Mouse (Mus musculus) left cerebral cortex, adult 9 months (tissue): ENCODE data around the gene Odf2.
A peak's percentile ranks its signal among the peaks of the same experiment; 100 is the strongest.
"Not testable (repeated sequence)": the region's sequence is repeated elsewhere in the genome, so short reads cannot be mapped to it uniquely, and the experiment has no call there.

Experiments
- DNase-seq, 2 experiments: peaks; one replicate each; pipeline ENCODE4 v3.0.0; 2022; ENCODE audit warnings: low spot score in 2 of 2

The Odf2 gene

DNA sequence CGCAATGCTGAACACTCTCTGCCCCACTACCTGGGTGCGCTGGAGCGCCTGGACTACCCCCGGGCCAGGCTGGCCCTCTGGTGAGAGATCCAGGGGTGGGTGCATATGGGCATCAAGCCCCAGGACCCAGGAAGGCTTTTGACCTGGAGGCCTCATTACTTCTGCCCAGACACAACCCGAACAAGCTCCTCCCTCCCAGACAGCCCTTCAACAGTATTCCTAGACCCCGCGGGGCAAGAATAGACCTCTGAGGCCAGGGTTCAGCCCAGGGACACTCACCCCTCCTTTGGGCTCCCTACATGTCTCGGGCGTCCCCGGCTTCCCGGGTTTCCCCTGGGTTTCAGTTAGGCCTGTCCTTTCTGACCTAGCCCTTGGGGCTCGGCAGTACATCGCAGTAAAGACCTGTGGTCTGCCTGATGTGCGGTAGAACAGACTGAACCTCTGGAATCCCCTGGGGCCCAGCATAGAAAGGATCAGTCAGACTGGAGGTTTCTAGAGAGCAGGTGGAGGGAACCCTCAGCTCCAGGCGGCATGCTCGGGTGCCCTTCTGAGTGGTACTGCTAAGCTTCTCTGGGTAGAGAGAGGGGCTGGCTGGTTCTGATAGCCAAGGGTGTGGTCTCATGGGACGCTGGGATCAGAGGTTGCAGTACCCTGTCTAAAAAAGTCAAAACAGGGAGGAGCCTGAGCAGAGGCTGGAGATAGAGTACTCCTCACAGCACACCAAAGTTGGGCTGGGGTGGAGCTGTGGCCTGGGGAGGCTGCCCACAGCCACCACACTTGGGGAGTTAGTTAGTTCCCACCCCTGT, 19.2 kb upstream of the Odf2 start:
- no peak for DNase-seq

DNA sequence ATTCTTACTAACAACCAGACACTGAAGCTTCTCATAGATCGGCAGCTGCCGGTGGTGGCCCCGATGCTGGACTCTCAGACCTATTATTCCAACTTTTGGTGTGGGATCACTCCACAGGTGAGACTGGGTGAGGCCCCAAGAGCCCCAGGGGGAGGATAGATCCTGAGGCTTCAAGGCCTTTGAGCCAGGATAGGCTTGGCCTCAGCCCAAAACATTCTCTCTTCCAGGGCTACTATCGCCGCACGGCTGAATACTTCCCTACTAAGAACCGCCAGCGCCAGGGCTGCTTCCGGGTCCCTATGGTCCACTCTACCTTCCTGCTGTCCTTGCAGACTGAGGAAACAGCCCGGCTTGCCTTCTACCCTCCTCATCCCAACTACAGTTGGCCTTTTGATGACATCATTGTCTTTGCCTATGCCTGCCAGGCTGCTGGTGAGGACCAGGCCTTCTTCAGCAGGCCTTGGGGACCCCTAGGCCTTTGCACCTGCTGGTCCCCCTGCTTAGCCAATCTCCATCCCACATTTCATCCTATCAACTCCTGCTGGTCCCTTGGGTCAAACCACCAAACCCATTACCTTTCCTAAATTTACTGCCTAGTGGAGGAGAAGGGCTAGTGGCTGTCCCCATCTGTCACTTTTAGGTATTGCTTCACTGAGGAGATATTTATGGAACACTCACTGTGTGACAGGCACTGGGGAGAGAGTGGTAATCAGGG, 16.3 kb upstream of the Odf2 start:
- DNase-seq: no peak

- no peak for DNase-seq
Measured at GRCm38 (mm10) chr2:29873801-29874200, 15.2 kb upstream of the Odf2 start.

GRCm38 (mm10) chr2:29878061-29878460, 11.0 kb upstream of the Odf2 start:
- no peak for DNase-seq

DNA sequence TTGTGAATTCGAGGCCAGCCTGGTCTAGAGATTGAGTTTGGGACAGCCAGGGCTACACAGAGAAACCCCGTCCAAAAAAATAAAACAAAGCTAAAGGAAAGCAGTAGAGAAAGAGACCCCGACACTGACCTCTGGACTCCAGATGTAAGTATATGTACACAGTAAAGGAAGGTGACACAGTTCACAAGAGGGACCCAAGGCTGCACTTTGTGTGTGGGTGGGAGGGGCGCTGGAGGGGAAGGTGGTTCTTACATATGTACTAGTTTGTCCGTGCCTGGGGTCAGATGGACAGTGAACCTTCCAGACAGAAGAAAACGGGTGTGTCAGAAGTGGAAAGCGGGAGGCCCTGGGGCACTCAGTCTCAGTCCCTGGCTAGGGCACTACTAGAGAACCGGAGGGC, 9.8 kb upstream of the Odf2 start:
- DNase-seq: no peak

GRCm38 (mm10) chr2:29879964-29880830, 8.8 kb upstream of the Odf2 start:
- DNase-seq: peak in 1 of 2 experiments; percentile 64

DNA sequence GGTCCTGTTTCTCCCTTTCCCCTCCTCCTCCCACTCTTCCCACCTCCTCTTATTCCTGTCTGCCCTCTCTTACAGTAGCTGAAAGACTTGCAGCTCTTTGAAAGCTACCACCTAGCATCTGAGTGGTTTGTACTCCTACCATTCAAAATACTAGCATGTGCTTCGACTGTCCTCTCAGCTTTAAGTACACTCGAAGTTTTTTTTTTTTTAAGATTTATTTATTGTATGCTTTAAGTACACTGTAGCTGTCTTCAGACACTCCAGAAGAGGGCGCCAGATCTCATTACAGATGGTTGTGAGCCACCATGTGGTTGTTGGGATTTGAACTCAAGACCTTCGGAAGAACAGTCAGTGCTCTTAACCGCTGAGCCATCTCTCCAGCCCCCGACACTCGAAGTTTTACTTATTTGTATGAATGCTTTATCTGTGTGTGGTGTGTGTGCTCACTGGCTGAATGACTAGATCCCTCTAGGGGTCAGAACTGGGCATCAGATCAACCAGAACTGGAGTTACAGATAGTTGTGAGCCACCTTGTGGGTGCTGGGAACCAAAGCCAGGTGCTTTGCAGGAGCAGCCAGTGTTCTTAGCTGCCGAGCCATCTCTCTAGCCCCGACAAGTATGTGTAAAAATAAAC, 2.2 kb upstream of the Odf2 start:
- not testable (repeated sequence) for DNase-seq

- peak; percentile 62 to 81 for DNase-seq
Measured at GRCm38 (mm10) chr2:29889991-29890833, 1.2 kb downstream of the Odf2 start.

DNA sequence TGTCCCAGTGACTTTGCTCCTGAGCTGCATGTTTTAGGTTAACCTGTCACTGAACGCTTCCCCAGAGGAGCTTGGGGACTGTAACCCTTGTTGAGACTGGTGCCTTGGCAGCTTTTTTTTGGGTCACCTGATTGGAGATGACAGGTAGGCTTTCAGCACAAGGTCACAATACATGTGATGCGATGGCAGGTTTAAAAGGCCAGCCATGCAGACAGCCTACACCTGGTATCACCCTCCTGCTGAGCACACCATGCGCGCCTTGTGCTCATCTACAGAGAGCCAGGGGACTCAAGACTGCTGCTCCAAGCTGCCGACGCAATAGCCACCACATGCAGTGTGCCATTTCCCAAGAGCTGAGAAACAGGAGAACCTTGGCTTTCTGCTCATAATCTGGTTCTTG, 2.8 kb downstream of the Odf2 start:
- DNase-seq: no peak

DNA sequence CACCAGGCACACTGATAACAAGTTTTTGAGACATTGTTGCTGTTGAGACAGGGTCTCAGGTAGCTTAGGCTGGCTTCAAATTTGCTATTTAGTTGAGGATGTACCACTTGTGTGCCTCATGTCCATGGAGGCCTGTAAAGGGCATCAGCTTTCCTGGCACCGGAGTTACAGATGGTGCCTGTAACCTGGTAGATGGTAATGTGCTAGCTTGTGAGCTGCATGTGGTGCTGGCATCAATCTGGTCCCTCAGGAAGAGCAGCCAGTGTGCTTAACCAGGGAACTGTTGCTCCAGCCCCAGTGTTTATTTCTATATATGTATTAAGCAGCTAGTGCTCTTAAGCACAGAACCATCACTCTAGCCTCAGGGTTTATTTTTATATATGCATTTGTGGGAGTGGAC, 7.0 kb downstream of the Odf2 start:
- DNase-seq: no peak

DNA sequence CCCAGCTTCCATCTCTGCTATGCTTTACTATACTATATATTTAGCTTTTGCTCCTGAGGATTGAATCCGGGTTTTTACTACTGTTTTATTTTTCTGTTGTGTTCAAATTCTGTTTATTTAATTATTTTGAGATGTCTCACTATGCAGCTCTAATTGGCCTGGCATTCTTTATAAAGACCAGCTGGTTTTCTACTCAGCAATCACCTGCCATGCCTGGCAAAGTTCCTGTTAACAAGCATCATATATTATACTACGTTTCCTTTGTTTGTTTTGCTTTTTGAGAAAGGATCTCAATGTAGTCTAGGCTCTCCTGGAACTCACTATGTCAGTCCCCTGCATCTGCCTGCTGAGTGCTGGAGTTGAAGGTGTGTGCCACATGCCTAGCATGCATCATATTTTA, 8.3 kb downstream of the Odf2 start:
- DNase-seq: no peak

GRCm38 (mm10) chr2:29898081-29898480, 9.1 kb downstream of the Odf2 start:
- no peak for DNase-seq

- DNase-seq: no peak
Measured at GRCm38 (mm10) chr2:29902194-29902593, 13.2 kb downstream of the Odf2 start.

DNA sequence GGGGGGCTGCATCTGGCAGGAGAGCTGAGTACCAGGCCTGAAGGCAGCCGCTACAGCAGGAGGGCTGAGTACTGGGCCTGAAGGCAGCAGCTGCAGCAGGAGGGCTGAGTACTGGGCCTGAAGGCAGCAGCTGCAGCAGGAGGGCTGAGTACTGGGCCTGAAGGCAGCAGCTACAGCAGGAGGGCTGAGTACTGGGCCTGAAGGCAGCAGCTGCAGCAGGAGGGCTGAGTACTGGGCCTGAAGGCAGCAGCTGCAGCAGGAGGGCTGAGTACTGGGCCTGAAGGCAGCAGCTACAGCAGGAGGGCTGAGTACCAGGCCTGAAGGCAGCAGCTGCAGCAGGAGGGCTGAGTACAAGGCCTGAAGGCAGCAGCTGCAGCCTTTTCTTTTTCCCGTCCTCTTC, 19.1 kb downstream of the Odf2 start:
- DNase-seq: not testable (repeated sequence)

DNA sequence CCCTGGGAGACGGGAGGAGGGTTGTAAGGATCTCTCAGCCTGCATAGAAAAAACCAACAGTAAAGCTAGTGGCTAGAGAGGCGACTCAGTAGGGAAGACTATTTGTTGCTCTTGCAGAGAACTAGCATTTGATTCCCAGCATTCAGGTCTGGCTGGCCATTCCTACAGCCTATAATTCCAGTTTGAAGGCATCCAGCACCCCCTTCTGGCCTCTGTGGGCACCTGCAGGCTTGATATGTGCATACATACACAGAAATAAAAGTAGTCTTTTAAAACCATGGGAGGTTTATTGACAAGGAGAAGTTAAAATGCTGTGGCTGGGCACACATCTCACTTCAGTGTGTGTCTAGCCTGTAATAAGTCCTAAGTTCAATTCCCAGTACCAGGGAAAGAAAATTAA, 21.0 kb downstream of the Odf2 start:
- DNase-seq: no peak

GRCm38 (mm10) chr2:29917621-29918020, 28.6 kb downstream of the Odf2 start:
- DNase-seq: no peak

- DNase-seq: peak in 1 of 2 experiments; percentile 15
Measured at GRCm38 (mm10) chr2:29922011-29922410, 33.0 kb downstream of the Odf2 start.

DNA sequence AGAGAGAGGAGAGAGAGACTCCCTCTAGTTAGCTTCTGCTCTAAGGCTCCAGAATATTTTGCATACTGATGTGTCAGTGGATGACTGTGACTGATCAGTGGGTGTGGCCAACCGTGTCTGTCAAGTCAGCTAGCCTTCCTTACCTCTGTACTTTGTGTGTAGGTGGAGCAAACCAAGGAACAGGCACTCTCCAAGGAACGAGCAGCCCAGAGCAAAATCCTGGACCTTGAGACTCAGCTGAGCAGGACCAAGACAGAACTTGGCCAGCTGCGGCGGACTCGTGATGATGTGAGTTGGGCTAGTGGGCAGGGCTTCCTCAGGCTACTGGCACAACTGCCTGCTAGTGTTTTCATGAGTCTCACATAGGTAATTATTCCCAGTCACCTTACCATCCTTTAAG, 37.5 kb downstream of the Odf2 start:
- no peak for DNase-seq

GRCm38 (mm10) chr2:29930506-29930905, 41.5 kb downstream of the Odf2 start:
- DNase-seq: no peak

- no peak for DNase-seq
Measured at GRCm38 (mm10) chr2:29931194-29931593, 42.2 kb downstream of the Odf2 start.
